Mouse (Mus musculus) MEL (cell line): ENCODE measurements around the gene Slc51b. TPM values are rescaled to one million over a fixed set of nuclear protein-coding genes. Genes with fewer than 3 reads are reported as not detected.

Source experiments
- DNase-seq: peaks from one replicate; pipeline ENCODE4 v3.0.0; 2011; ENCODE audit warnings: low read depth, low spot score
- H3K27ac ChIP-seq: 2 replicates; pipeline ENCODE4 v1.5.1; 2012; ENCODE audit warnings: low read depth, mild to moderate bottlenecking, control low read depth, low read length, moderate library complexity; ENCODE audit not compliant: control insufficient read depth
- H3K27me3 ChIP-seq, 2 experiments: fragments of 150-350 bp in 1 of 2; sonication (generic) in 1 of 2; 2 replicates each; pipeline ENCODE4 v1.6.1; 2012; ENCODE audit warnings: low read length in 2 of 2, mild to moderate bottlenecking in 2 of 2, improper control_type of control experiment in 1 of 2, moderate library complexity in 1 of 2; ENCODE audit not compliant: insufficient read depth in 2 of 2, control insufficient read depth in 1 of 2
- H3K36me3 ChIP-seq, 2 experiments: 2 replicates each; pipeline ENCODE4 v1.6.1; 2012 to 2014; ENCODE audit warnings: low read length in 2 of 2, improper control_type of control experiment in 1 of 2, inconsistent platforms in 1 of 2, mild to moderate bottlenecking in 1 of 2; ENCODE audit not compliant: insufficient read depth in 2 of 2, control insufficient read depth in 1 of 2
- H3K4me1 ChIP-seq, 2 experiments: fragments of 150-350 bp in 1 of 2; sonication (generic) in 1 of 2; 2 replicates each; pipeline ENCODE4 v1.6.1; 2012; ENCODE audit warnings: low read length in 2 of 2, improper control_type of control experiment in 1 of 2, mild to moderate bottlenecking in 1 of 2; ENCODE audit not compliant: insufficient read depth in 2 of 2, control insufficient read depth in 1 of 2
- H3K4me3 ChIP-seq, 2 experiments: fragments of 150-350 bp in 1 of 2; sonication (generic) in 1 of 2; 2 replicates each; pipeline ENCODE4 v1.5.1; 2012; ENCODE audit warnings: low read depth in 2 of 2, low read length in 2 of 2, mild to moderate bottlenecking in 2 of 2, moderate library complexity in 2 of 2, control low read depth in 1 of 2, improper control_type of control experiment in 1 of 2; ENCODE audit not compliant: control insufficient read depth in 1 of 2, insufficient read depth in 1 of 2
- H3K79me2 ChIP-seq: 2 replicates; pipeline ENCODE4 v1.6.1; 2012; ENCODE audit warnings: mild to moderate bottlenecking, low read length, moderate library complexity; ENCODE audit not compliant: control insufficient read depth, poor library complexity, insufficient read depth
- H3K9ac ChIP-seq: 2 replicates; pipeline ENCODE4 v1.6.1; 2012; ENCODE audit warnings: low read depth, mild to moderate bottlenecking, control low read depth, low read length, moderate library complexity; ENCODE audit not compliant: control insufficient read depth, poor library complexity, severe bottlenecking
- H3K9me3 ChIP-seq: fragments of 150-350 bp; sonication (generic); replicated peaks from 2 replicates; pipeline ENCODE4 v1.6.1; 2012; ENCODE audit warnings: mild to moderate bottlenecking, low read length, improper control_type of control experiment, moderate library complexity; ENCODE audit not compliant: insufficient read depth
- BHLHE40 ChIP-seq: IDR thresholded peaks from 2 replicates; pipeline ENCODE4 v1.6.1; 2012; ENCODE audit warnings: low read depth, mild to moderate bottlenecking, inconsistent platforms, low read length, improper control_type of control experiment, borderline replicate concordance
- CHD2 ChIP-seq: IDR thresholded peaks from 2 replicates; pipeline ENCODE4 v1.6.1; 2011; ENCODE audit warnings: low read length, improper control_type of control experiment
- CTCF ChIP-seq, 3 experiments: IDR thresholded peaks in 2 of 3; conservative IDR thresholded peaks in 1 of 3; 2 replicates each; pipeline ENCODE4 v1.5.1; 2011 to 2012; ENCODE audit warnings: low read length in 3 of 3, low read depth in 2 of 3, mild to moderate bottlenecking in 2 of 3, improper control_type of control experiment in 1 of 3, inconsistent platforms in 1 of 3, mixed read lengths in 1 of 3, moderate library complexity in 1 of 3; ENCODE audit not compliant: control insufficient read depth in 1 of 3, insufficient read depth in 1 of 3, poor library complexity in 1 of 3, severe bottlenecking in 1 of 3
- E2F4 ChIP-seq: IDR thresholded peaks from 2 replicates; pipeline ENCODE4 v1.6.1; 2011; ENCODE audit warnings: low read depth, low read length, improper control_type of control experiment, borderline replicate concordance
- ELF1 ChIP-seq: IDR thresholded peaks from 2 replicates; pipeline ENCODE4 v1.6.1; 2014; ENCODE audit warnings: low read depth, mild to moderate bottlenecking, inconsistent platforms, low read length, improper control_type of control experiment, moderate library complexity
- GABPA ChIP-seq: IDR thresholded peaks from 2 replicates; pipeline ENCODE4 v1.6.1; 2012; ENCODE audit warnings: low read depth, mild to moderate bottlenecking, inconsistent platforms, low read length, improper control_type of control experiment, moderate library complexity
- GATA1 ChIP-seq: IDR thresholded peaks from 2 replicates; pipeline ENCODE4 v1.6.1; 2011; ENCODE audit warnings: low read depth, low read length, improper control_type of control experiment
- HCFC1 ChIP-seq: IDR thresholded peaks from 2 replicates; pipeline ENCODE4 v1.6.1; 2012; ENCODE audit warnings: low read depth, mild to moderate bottlenecking, inconsistent platforms, low read length, improper control_type of control experiment, moderate library complexity
- JUND ChIP-seq: IDR thresholded peaks from 2 replicates; pipeline ENCODE4 v1.6.1; 2011; ENCODE audit warnings: low read depth, mild to moderate bottlenecking, improper control_type of control experiment, low read length
- KAT2A ChIP-seq: conservative IDR thresholded peaks from 2 replicates; pipeline ENCODE4 v1.6.1; 2012; ENCODE audit warnings: low read depth, low read length, improper control_type of control experiment, inconsistent platforms
- MAX ChIP-seq: IDR thresholded peaks from 2 replicates; pipeline ENCODE4 v1.6.1; 2011; ENCODE audit warnings: low read length, improper control_type of control experiment
- MAZ ChIP-seq: IDR thresholded peaks from 2 replicates; pipeline ENCODE4 v1.6.1; 2012; ENCODE audit warnings: low read depth, mild to moderate bottlenecking, inconsistent platforms, low read length, improper control_type of control experiment
- MXI1 ChIP-seq: IDR thresholded peaks from 2 replicates; pipeline ENCODE4 v1.6.1; 2011; ENCODE audit warnings: mild to moderate bottlenecking, low read depth, low read length, improper control_type of control experiment
- NELFE ChIP-seq: IDR thresholded peaks from 2 replicates; pipeline ENCODE4 v1.6.1; 2011; ENCODE audit warnings: low read depth, low read length, improper control_type of control experiment
- NRF1 ChIP-seq: IDR thresholded peaks from 2 replicates; pipeline ENCODE4 v1.6.1; 2014; ENCODE audit warnings: low read depth, mild to moderate bottlenecking, inconsistent platforms, low read length, improper control_type of control experiment, moderate library complexity; ENCODE audit not compliant: poor library complexity, insufficient read depth, severe bottlenecking
- POLR2AphosphoS2 ChIP-seq: IDR thresholded peaks from 2 replicates; pipeline ENCODE4 v1.6.1; 2011; ENCODE audit warnings: low read length, improper control_type of control experiment
- POLR2AphosphoS5 ChIP-seq: IDR thresholded peaks from 2 replicates; pipeline ENCODE4 v1.6.1; 2012; ENCODE audit warnings: low read depth, borderline replicate concordance, mild to moderate bottlenecking, inconsistent platforms, low read length, moderate library complexity, mixed read lengths
- RAD21 ChIP-seq: IDR thresholded peaks from 2 replicates; pipeline ENCODE4 v1.6.1; 2011; ENCODE audit warnings: mild to moderate bottlenecking, low read depth, low read length, improper control_type of control experiment
- SIN3A ChIP-seq: IDR thresholded peaks from 2 replicates; pipeline ENCODE4 v1.6.1; 2012; ENCODE audit warnings: low read length, improper control_type of control experiment, inconsistent platforms
- SMC3 ChIP-seq: IDR thresholded peaks from 2 replicates; pipeline ENCODE4 v1.6.1; 2011; ENCODE audit warnings: low read depth, low read length, improper control_type of control experiment
- TAL1 ChIP-seq: IDR thresholded peaks from 2 replicates; pipeline ENCODE4 v1.6.1; 2012; ENCODE audit warnings: mild to moderate bottlenecking, inconsistent platforms, low read length, moderate library complexity, mixed read lengths
- TBP ChIP-seq: IDR thresholded peaks from 2 replicates; pipeline ENCODE4 v1.8.0; 2011; ENCODE audit warnings: low read depth, low read length, improper control_type of control experiment
- UBTF ChIP-seq: IDR thresholded peaks from 2 replicates; pipeline ENCODE4 v1.6.1; 2012; ENCODE audit warnings: low read depth, mild to moderate bottlenecking, inconsistent platforms, low read length, improper control_type of control experiment, moderate library complexity, borderline replicate concordance; ENCODE audit not compliant: insufficient read depth
- USF2 ChIP-seq, 2 experiments: IDR thresholded peaks; 2 replicates each; pipeline ENCODE4 v1.6.1; 2011 to 2012; ENCODE audit warnings: improper control_type of control experiment in 2 of 2, low read length in 2 of 2, borderline replicate concordance in 1 of 2, inconsistent platforms in 1 of 2, low read depth in 1 of 2, mild to moderate bottlenecking in 1 of 2; ENCODE audit not compliant: insufficient read depth in 1 of 2
- ZC3H11A ChIP-seq: IDR thresholded peaks from 2 replicates; pipeline ENCODE4 v1.6.1; 2012; ENCODE audit warnings: low read depth, mild to moderate bottlenecking, inconsistent platforms, low read length, improper control_type of control experiment
- ZMIZ1 ChIP-seq: IDR thresholded peaks from 2 replicates; pipeline ENCODE4 v1.6.1; 2012; ENCODE audit warnings: low read depth, mild to moderate bottlenecking, inconsistent platforms, low read length, improper control_type of control experiment, moderate library complexity
- polyA plus RNA-seq, 2 experiments: library from polyadenylated mRNA; stranded (reverse) in 1 of 2; unstranded in 1 of 2; fragments of >175 nt in 1 of 2; fragments of >200 nt in 1 of 2; gene quantifications; 2 replicates each; pipeline versions ENCODE4 v1.2.1 to v1.2.4; 2012; ENCODE audit warnings: low replicate concordance in 2 of 2, low read depth in 1 of 2; ENCODE audit not compliant: insufficient read length in 2 of 2, insufficient read depth in 1 of 2, missing spikeins in 1 of 2
- total RNA-seq: library from RNA; depleted of rRNA; stranded (reverse); fragments of 300-350 nt; gene quantifications from 2 replicates; pipeline ENCODE4 v1.2.3, GENCODE M21; 2012

Slc51b gene
- total and polyA plus RNA-seq, 3 experiments = not detected

DNA sequence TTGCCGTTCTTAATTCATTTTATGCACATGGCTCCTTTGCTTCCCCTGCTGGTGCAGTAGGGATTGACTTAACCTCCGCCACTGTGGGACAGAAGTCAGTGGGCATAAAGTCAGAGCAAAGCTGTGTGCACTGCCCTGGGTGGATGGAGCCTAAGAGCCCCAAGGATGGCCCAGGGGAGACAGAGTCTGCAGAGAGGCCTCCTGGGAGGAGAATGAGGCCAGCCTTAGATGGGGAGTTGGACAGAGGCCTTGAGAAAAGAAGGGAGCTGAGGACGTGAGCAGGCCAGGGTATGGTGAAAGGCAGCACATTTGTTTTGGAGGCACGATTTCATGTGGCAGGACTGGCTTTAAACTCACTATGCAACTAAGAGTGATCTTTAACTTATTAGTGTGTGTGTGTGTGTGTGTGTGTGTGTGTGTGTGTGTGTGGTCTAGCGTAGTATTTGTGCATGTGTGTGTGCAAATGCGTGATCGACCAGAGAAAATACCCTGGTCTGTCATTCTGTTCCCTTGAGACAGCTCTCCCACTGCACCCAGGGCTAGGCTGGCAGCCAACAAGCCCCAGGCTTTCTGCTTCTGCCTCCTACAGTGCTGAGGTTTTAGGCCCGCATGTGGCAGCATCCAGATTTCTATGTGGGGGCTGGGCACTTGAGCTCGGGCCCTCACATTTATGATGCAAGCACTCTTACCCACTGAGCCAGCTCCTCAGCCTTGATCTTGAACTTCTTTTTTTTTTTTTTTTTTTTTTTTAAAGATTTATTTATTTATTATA, 47.4 kb downstream of the Slc51b start:
- no peak overlapping the region for H3K4me3 ChIP-seq

DNA sequence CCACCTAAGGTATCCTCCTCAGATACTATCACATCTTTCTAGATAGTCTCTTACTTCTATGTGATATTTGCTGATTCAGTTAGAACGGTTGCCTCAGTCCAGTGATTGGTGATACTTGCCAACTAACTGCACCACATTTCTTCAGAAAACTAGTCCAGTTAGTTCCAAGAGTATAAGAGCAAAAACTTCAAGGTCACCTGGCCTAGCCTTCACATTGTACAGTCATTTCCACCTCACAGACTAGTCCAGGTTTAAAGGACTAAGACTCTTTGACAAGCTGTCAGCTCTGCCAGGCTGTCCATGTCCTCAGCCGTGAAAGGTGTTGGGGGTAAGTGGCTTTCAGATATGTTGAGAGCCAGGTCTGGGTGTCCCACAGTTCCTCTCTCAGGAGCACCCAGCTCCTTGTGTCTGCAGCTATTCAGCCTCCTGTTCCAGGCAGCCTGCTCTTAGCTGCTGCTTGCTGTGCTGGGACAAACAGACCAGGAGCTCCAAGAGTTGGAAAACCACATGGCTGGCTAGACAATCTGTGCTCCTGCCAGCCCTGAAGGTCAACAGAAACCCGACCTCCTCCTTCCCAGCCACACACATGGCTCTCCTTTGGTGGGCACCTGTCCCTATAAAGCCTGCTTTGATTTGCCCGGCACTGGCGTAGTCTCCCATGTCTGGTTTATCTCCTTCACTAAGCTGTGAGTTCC, 48.1 kb downstream of the Slc51b start:
- H3K9me3 ChIP-seq = no peaks in the 10 kb centered on the region
- no peaks in the 10 kb centered on the region for H3K36me3 ChIP-seq
- no peaks in the 10 kb centered on the region for H3K4me1 ChIP-seq
- TF ChIP-seq ZMIZ1 (no peak), NELFE (no peak), CHD2 (no peak), KAT2A (no peak), POLR2AphosphoS5 (no peak), JUND (no peak), RAD21 (no peak), TBP (no peak), MAZ (no peak), MAX (no peak), E2F4 (no peak), POLR2AphosphoS2 (no peak), SMC3 (no peak), GABPA (no peak), ELF1 (no peak), ZC3H11A (no peak), USF2 (IDR thresholded peaks at IDR 0.05; ENCODE audit: borderline replicate concordance in 1 of 2, insufficient read depth in 1 of 2, low read depth in 1 of 2, low read length in 2 of 2) (no peak)
- H3K79me2 ChIP-seq = no peaks in the 10 kb centered on the region
- no peak overlapping the region for H3K27ac ChIP-seq
- H3K27me3 ChIP-seq = no peaks in the 10 kb centered on the region
- no peak overlapping the region for H3K4me3 ChIP-seq
- DNase-seq = no peak
- no peak overlapping the region for H3K9ac ChIP-seq

More for the DNA sequence above, 47.4 kb downstream of the Slc51b start:
- TF ChIP-seq SMC3 = no peak
- no peak for TF ChIP-seq BHLHE40
- TF ChIP-seq E2F4 = no peak
- no peak for TF ChIP-seq TAL1
- no peak for TF ChIP-seq MXI1
- no peak for TF ChIP-seq CTCF (IDR thresholded peaks at IDR 0.05 in 2 of 3, conservative IDR thresholded peaks at IDR 0.05 in 1 of 3; ENCODE audit: control insufficient read depth in 1 of 3, insufficient read depth in 1 of 3, low read depth in 2 of 3, low read length in 3 of 3, poor library complexity in 1 of 3, severe bottlenecking in 1 of 3)
- TF ChIP-seq MAX = no peak
- no peak for TF ChIP-seq NRF1
- no peak for TF ChIP-seq GATA1
- TF ChIP-seq ELF1 = no peak
- no peak for TF ChIP-seq HCFC1
- TF ChIP-seq SIN3A = no peak
- TF ChIP-seq POLR2AphosphoS5 = no peak
- TF ChIP-seq GABPA = no peak
- TF ChIP-seq JUND = no peak
- TF ChIP-seq KAT2A = no peak
- no peak for TF ChIP-seq UBTF
- Histone ChIP-seq H3K27ac (no peak overlapping the region), H3K9me3 (no peaks in the 10 kb centered on the region), H3K27me3 (no peaks in the 10 kb centered on the region), H3K9ac (no peak overlapping the region), H3K36me3 (no peaks in the 10 kb centered on the region), H3K79me2 (no peaks in the 10 kb centered on the region), H3K4me1 (no peaks in the 10 kb centered on the region)
- DNase-seq = no peak
